Mouse (Mus musculus): ENCODE measurements around the gene Cope.

Gene Cope

DNA sequence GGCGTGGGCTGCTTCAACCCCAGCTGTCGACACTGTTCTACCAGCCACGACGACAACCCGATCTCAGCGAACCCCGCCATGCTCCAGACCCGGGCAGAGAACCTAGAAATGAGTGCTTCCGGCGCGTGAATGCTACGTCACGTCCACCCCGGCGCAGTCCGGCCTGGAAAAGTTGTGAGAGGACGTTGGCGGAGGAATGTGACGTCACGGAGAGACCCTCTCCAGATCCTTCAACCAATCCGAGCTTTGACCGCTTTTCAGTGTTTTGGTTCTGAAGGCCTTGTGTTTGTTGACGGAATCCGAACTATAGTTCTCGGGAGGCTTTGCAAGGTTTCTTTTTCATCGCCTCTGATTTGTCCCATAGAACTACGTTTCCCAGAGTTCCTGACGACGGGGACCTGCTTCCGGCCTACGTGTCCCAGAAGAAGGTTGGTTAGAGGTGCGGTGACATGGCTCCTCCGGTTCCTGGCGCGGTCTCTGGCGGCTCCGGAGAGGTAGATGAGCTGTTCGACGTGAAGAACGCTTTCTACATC lies at the start of gene Cope, which contains the start of gene Ddx49:
Gene Cope (plus strand): TSS at position 161 of the 533 bp plus-strand sequence.
Gene Ddx49 (minus strand): TSS at position 132 of the 533 bp plus-strand sequence.
- peak; percentile 93 for DNase-seq (ENCODE audit: low read depth)

DNA sequence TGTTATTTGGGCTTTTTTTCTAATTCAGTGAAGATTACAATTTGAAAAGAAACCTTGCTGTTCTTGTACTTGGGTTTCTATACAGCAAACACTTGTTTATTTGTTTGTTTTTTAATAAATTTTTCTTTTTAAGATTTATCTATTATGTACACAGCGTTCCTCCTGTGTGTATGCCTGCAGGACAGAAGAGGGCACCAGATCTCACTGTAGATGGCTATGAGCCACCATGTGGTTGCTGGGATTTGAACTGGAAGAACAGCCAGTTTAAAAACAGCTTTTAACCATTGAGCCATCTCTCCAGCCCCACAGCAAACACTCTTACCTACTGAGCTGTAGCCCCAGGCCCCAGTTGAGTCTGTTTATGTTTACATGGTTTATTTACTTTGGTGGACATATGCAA lies 47.7 kb upstream of the Cope start:
- DNase-seq (ENCODE audit: low read depth) = no peak

DNA sequence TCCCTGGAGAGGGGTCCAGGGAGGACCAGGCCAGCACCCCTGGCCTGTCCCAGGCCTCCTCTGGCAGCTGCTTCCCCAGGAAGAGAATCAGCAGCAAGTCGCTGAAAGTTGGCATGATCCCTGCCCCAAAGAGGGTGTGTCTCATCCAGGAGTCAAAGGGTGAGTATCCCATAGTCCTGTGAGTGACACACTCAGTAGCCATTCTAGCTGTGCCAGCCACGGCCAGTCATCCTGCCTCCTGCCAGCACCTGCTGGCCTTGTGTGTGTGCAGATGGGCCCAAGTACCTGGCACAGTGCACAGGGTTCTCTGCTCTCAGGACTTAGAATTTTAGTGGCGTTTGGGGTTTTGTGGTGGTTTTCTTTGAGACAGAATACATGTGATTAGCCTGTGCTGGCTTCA lies 44.9 kb upstream of the Cope start:
- DNase-seq (ENCODE audit: low read depth) = no peak

DNA sequence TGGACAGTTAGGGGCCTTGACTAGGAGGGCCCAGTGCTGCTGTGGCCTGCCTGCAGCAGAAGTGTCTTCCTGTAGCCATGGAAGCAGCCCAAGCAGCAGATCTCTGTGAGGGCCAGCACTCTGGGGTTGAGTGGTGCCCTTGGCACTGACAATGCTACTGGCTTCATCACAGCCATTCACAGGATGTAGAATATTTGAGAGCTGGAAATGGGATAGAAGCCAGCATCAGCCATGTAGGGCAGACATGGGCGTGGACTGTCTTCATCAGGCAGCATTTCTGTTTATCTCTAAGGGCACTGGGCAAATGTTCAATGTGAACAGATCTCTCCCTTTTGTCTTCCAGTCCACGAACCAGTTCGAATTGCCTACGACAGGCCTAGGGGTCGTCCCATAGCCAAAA lies 43.7 kb upstream of the Cope start:
- no peak for DNase-seq (ENCODE audit: low read depth)

DNA sequence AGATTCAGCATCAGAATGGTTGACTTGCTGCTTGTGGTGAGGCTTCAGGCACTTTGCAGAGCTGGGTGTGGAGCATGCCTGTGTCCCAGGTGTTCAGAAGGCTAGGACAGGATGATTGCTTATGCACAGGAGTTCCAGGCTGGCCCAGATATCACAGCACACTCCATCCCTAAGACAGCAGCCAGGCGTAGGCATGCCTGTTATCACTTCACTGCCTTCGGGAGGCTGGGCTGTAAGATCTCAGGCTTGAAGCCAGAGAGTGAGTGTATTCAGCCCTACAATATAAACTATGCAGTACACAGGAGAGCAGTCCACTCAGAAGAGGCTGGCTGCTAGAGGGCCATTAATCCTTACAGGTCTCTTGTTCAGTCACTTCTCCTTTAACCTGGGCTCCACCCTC lies 43.3 kb upstream of the Cope start:
- DNase-seq (ENCODE audit: low read depth) = no peak

DNA sequence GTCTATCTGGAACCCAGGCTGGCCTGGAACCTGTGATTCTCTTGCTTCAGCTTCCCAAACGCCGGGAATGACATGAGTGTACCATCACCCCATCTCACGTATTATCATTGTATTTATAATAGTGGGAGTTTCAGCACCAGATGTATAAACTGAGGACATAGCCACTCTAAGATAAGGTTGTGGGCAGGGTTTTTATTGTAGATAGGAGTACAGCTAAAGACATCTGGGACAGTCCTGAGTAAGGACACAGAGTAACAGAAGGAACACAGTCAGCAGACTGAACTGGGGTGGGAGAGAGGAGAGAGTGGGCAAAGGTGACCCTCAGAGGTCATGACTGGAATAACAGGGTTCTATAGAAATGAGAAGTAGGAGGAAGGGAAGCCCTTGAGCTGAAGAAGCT lies 34.6 kb upstream of the Cope start:
- DNase-seq (ENCODE audit: low read depth) = no peak

DNA sequence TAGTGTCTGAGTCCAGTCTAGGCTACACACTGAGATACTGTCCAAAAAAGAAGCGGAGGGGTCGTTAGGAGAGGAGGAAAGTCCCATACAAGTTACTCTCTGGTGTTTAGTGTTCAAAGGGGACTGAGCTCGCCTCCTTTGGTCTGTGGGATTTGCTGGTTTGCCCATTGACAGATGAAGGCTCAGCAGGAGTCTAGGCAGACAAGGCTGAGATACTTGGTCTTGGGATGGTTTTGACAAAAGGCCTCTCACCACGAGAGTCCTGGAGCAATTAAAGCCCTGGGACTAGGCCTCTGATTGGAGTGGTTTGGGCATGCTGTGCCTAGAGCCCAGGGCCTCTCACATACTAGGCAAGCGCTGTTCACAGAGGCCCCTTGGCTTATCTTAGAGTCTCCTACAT lies 34.0 kb upstream of the Cope start:
- DNase-seq (ENCODE audit: low read depth) = no peak

DNA sequence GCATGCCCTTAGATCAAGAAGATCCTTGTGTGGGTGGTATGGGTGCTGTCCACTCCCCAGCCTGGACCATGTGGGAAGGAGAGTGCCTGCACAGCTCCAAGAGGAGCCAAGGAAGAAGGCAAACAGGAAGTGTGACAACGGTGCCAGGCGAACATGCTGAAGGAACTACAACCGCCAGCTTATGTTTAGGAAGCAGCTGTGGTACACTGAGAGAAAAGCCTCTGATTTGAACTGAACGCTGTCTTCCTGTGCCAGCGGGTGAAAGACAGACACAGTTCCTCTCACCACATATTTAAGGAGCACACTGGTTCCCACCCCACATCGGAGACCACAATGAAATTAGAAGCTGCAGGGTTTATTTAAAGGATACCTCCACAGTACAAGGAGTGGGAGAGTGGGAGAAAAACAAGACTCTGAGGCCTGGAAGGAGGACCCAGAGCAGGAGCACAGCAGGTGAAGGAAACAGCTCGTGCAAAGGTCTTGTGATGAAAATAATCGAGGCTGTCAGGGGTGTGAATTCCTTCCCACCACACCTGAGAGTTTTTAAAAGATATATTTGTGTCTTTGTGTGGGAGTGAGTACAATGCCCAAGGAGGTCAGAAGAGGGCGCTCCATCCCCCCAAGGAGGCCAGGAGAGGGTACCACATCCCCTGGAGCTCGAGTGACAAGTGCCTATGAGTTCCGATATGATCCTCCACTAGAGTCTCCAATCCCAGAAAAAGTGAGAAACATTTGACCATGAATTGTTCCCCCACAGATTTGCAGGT lies 33.3 kb upstream of the Cope start:
- DNase-seq (ENCODE audit: low read depth) = peak; percentile 48

DNA sequence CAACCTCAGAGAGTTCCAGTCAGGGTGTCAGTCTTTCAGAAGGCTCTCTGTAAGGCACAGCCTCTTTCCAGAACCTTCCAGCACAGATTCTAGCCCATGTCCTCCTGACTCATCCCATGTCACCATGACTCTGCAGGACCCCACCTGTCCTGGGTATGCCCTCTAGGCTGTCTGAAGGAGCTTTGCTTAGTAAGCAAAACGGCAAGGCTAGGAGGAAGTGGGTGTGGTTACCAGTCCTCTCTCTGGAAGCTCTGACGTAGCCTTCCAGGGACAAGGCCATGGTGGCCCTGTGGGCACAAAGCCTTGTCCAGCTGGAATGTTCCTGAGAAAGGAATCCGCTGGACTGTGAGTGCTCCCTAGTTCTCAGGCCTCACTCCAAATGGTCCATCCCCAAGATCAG lies 29.4 kb upstream of the Cope start:
- DNase-seq (ENCODE audit: low read depth) = no peak

DNA sequence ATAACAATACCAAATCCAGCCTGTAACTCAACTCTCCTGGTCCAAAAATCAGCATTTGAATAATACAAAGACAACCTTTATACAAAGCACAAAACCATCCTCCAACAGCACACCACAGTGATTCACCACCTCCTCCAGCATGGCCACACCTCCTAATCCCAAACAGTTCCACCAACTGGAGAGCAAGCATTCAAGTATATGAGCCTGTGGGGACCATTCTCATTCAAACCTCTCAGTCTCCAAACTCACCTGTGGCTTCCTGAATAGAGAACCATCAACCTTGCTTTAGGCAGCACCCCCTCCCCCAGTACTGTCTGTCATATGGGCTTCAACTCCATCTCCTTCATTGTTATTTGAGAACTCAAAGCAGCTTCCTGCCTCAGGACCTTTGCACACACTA lies 28.0 kb upstream of the Cope start:
- no peak for DNase-seq (ENCODE audit: low read depth)

DNA sequence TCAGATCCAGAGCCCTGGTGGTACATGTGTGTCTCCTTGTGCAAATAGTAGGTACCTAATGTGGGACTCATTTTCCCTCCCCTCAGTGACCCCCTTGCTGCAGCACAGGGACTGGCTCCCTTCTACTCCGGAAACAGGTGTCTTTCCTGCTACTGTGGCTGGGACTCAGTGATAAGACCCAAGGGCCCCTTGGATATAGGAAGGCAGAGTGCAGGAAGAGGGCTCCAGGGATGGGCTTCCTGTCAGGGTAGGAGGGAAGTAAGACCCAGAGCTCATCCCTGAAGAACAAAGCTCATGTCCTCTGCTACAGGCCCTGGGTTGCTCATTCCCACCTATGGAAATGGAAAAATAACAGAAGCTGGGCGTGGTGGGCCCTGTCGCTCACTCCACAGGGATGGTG lies 25.8 kb upstream of the Cope start:
- no peak for DNase-seq (ENCODE audit: low read depth)

DNA sequence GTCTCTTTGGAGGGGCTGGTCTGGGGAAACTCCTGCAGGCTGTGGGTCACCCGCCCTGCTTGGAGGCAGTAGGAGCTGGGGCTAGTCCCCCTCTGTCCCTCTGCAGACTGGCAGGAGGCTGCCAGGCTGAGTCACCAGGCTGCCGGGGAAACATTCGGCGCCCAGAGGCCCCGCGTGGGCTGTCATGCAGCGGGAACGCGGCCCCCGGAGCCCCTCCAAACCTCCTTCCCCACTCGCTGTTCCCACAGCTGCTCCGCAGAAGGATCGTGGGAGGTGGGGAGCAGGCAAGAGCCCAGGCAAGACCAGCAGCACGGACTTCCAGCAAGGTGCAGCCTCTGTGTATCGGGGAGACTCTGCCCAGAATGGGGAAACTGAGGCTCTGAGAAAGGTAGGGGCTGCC lies 24.1 kb upstream of the Cope start:
- DNase-seq (ENCODE audit: low read depth) = no peak

DNA sequence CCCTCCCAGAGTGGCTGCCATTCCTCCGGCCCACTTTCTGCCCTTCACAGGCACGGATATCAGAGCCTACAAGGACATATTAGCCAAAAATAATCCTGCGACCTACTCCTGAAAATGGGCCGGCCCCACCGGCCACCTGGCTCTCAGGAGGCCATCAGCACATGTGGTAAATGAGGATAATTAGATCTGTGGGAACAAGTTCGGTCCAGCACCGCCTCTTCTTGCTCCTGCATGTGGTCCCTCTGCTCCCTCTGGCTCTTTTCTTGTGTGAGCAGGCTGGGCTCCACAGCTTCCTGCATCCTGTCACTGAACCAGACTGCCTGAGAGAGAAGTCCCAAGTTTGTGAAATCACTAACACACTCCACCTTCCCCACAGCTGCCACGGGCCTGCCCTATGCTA lies 23.1 kb upstream of the Cope start:
- no peak for DNase-seq (ENCODE audit: low read depth)

DNA sequence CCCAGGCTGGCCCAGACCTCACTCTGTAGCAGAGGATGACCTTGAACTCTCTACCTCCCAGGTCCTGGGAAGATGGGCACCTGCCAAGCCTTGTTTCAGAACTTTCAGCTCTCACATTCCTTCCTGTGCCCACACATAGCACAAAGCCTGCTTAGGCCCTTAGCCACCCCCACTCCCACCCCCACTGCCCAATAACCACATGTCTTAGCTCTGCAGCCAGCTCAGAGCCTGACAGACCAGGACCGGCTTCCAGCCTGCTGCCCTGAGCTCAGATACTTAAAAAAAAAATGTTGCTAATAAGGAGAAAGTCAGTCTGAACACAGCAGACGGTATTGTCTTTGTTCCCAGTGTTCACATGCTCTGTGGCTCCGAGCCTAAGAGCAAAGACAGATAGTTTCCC lies 21.3 kb upstream of the Cope start:
- no peak for DNase-seq (ENCODE audit: low read depth)

DNA sequence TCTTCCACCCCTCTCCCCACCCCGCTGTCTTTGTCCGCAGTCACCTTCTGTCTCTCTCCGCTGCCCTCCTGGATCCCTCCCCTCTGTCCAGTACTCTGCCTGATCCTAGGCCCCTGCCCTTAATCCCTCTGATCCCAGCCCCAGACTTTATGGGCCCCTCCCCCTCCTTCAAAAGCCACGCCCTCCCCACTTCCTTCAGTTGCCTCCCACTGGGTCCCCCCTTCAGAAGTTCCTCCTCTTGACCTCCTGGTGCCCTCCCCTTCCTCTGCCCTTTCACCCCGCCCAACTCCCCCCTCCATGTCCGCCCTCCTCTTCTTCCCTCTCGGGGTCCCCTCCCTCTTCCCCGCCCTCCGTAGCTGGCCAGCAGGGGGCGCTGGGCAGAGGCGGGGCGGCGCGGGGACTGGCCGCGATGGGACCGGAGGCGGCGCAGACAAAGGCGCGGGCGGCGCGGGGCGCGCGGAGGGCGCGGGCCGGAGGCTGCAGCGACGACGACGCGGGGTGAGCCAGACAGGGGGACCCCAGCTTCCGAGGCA lies 19.6 kb upstream of the Cope start, which contains the start of gene Homer3:
Gene Homer3 (plus strand): TSS at position 225 of the 533 bp plus-strand sequence.
- peak; percentile 89 for DNase-seq (ENCODE audit: low read depth)

DNA sequence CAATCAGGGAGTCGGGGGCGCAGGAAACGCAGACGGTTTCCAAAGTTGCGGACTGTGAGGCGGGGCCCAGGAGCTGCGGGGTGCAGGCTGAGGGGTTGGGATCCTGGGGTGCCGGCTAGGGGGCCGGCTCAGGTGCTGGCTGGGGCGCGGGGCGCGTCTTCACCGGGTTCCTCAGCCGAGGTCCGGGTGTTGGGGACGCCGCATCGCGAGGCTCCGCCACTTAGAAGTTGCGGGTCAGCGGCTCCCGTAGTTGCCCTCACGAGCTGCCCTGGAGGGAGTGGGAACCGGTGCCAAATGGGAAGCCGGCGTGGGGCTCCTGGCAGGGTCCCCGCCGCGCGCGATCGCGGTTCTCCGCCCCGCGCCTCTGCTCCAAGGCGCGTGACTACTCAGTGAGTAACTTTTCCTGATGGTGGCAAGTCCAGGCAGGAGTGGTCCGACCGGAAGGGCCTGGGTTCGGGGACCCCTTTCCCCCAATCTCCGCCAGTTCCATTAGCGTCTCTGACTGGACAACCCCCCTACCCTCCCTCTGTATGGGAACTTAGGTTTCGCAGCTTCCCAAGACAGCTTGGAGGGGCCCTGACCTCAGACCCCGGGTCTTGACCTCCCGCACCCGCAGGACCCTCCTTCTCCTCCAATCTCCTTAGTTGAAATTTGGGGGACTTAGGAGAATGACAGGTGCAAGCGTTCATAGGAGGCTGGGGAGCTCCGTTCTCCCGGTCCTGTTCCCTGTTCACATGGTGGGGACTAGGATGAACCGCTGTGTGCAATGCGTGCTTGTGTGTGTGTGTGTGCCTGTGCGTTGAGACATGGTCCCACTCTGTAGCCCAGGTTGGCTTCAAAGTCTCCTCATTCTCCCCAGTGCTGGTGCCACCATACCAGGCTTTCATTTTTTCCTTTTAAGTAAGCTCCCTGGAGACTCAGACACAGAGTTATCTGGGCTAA lies 18.9 kb upstream of the Cope start:
- DNase-seq (ENCODE audit: low read depth) = peak; percentile 30

DNA sequence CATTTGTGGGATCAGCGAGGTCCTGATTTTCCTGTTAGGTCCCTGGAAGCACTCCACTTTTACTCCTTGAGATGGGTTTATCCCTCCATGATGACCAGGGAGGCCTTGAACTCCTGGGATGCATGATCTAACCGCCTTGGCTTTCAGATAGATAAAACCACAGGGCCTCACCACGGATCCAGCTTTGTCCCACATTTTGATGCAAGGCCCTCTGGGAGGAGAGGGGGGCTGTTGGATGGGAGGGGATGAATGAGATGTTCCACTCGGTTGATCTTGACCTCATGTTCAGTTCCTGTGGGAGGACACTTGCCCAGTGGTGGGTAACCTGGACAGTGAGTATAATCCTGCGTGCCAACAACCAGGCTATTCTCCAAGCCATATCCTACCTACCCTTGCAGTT lies 17.9 kb upstream of the Cope start:
- DNase-seq (ENCODE audit: low read depth) = no peak

DNA sequence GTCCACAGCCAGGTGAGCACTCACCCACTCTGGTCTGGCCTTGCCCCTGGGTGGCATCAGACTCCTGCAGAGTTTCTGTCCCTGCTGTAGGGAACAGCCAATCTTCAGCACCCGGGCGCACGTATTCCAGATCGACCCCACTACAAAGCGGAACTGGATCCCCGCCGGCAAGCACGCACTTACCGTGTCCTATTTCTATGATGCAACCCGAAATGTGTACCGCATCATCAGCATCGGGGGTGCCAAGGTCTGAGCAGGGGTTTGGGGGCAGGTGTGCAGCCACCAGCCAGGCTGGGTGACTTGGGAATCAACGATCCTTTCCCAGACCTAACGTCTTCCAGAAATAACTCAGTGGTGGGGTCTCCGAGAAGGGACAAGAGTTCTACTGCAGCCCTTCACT lies 17.0 kb upstream of the Cope start:
- DNase-seq (ENCODE audit: low read depth) = no peak

DNA sequence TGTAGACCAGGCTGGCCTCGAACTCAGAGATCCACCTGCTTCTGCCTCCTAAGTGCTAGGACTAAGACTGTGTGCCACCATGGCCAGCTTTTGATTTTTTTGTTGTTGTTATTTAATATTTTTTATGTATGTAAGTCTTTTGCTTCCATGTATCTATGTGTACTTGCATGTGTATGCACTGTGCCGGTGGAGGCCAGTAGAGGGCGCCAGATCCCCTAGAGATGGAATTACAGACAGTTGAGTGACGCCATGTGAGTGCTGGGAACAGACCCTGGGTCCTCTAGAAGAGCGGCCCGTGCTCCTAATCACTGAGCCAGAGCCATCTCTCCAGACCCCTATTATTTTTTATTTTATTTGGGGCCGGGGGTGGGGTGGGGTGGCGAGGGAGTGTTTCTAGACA lies 15.6 kb upstream of the Cope start:
- DNase-seq (ENCODE audit: low read depth) = peak; percentile 60

DNA sequence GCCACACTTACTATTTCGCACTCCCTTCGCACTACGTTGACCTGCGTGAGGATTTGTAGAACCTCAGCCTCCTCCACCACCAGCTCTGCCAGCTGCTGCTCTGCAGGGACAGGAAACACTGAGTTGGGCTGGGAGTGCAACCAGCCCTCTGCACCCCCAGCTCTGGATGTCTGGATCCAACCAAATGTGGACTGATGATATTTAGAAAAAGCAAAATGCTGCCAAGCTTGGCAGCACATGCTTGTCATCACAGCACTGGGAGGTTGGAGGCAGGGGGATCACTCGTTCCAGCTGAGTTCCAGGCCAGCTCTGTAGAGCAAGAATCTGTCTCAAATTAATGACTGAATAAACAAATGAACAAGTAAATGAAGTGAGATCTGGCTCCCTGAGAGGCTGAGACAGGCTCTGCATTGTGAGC lies 8.3 kb upstream of the Cope start:
- DNase-seq (ENCODE audit: low read depth) = no peak

DNA sequence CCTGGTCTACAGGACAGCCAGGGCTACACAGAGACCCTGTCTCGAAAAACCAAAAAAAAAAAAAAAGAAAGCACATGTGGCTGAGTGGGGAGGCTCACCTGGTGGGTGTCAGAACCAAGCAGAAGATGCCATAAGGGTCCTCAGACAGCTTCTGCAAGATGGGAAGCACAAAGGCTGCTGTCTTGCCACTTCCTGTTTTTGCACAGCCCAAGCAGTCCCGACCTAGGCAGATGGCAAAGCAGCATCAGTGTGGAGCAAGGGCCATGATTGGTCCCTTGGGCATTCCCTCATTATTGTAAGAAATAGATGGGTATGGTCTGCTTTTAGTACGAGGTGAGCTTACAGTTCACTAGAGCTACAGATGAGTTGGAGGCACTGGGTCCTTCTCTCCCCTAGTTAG lies 1.4 kb upstream of the Cope start:
- no peak for DNase-seq (ENCODE audit: low read depth)

DNA sequence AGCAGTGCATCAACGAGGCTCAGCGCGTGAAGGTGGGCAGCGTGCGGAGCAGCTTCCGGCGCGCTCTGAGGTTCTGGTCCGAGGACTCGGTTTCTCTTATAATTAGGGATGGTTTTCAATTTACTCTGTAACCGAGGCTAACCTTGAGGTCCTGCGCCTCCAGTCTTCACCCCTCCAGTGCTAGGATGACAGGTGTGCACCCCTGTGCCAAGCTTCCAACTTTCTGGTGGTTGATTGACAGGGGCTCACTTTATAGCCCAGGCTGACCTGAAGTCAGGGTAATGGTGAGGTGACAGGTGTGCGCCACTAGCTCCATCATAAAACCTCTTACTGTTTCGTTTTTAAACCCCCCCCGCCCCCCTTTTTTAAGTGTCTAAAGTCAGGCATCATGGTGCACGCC lies 583 bp downstream of the Cope start:
- no peak for DNase-seq (ENCODE audit: low read depth)

DNA sequence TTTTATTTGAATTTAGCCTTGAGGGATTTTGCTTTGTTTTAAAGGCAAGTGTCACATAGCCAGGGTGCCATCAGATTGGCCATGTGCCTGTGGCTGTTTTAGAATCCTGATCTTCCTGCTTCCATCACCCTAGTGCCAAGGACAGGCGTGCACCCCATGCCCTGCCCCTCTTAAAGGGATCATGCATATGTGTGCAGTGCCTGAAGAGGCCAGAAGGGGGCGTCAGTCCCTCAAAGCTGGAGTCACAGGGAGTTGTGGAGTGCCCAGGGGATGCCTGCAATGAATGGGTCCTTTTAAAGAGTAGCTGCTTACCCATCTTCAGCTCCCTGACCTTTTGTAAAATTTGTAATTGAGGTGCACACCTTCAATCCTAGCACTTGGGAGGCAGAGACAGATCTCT lies 7.0 kb downstream of the Cope start:
- peak; percentile 54 for DNase-seq (ENCODE audit: low read depth)

All from naive thymus-derived CD4-positive, alpha-beta T cell, adult 2 months (primary cell).